Mouse (Mus musculus): Measurements from ENCODE around the gene Ocln.

GRCm38 (mm10) chr13:100551371-100552008, 1.0 kb downstream of the Ocln start:
- TF ChIP-seq CTCF (IDR thresholded peaks at IDR 0.05; ENCODE audit: borderline replicate concordance, insufficient read depth, low read length), result no peak
- TF ChIP-seq POLR2A (IDR thresholded peaks at IDR 0.05; ENCODE audit: low read depth, low read length), result no peak
